Mouse (Mus musculus): ENCODE results near the gene Smc5.

- TF ChIP-seq POLR2A (IDR thresholded peaks at IDR 0.05; ENCODE audit: low read depth, low read length) (no peak), CTCF (IDR thresholded peaks at IDR 0.05; ENCODE audit: extremely low read depth, insufficient read depth, insufficient read length, insufficient replicate concordance) (no peak)
These were observed 90.2 kb downstream of the Smc5 start for GRCm38 (mm10) chr19:23183493-23183892.

Data from spleen, adult 2 months (tissue).